Mouse (Mus musculus) spleen, adult 2 months (tissue): Measurements from ENCODE around the gene Itgax.

Experiments used
- CTCF ChIP-seq: fragments of 200-500 bp; IDR thresholded peaks from 2 replicates; pipeline ENCODE4 v1.5.1; 2011; ENCODE audit warnings: mild to moderate bottlenecking, inconsistent platforms; ENCODE audit not compliant: insufficient read depth, insufficient read length, insufficient replicate concordance; ENCODE audit errors: extremely low read depth
- POLR2A ChIP-seq: fragments of 200-500 bp; IDR thresholded peaks from 2 replicates; pipeline ENCODE4 v1.6.1; 2011; ENCODE audit warnings: low read depth, low read length, inconsistent platforms

DNA sequence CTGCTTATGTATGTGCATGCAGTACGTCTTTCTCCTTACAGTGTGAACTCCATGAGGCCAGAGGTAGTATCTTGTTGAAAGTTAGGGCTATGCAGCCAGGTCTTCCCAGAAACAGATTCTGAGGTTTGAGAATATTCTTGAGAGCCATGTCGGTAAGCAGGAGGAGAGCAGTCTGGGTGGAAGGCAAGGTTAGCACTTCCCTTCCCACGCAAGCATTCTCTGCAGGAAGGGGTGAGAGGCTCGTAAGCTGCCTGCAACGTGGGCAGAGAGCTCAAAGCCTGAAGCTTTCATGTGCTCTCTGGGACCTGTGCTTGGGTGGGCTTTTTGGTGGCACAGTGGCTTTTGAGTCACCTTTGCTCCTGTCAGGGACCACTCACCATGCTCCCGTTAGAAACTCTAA, 51.2 kb downstream of the Itgax start:
- no peak for TF ChIP-seq POLR2A
- TF ChIP-seq CTCF, result no peak
